Mouse (Mus musculus) lung, postnatal 14 days (tissue): ENCODE measurements at regions not wholly inside any gene's neighbourhood (a gene's known extent, or its start where the extent isn't known, plus 50 kb on each side); places are given as distances from the start of the nearest gene placed in this dataset.

ENCODE experiments used
- DNase-seq: peaks from one replicate; pipeline ENCODE4 v3.0.0; 2021

DNA sequence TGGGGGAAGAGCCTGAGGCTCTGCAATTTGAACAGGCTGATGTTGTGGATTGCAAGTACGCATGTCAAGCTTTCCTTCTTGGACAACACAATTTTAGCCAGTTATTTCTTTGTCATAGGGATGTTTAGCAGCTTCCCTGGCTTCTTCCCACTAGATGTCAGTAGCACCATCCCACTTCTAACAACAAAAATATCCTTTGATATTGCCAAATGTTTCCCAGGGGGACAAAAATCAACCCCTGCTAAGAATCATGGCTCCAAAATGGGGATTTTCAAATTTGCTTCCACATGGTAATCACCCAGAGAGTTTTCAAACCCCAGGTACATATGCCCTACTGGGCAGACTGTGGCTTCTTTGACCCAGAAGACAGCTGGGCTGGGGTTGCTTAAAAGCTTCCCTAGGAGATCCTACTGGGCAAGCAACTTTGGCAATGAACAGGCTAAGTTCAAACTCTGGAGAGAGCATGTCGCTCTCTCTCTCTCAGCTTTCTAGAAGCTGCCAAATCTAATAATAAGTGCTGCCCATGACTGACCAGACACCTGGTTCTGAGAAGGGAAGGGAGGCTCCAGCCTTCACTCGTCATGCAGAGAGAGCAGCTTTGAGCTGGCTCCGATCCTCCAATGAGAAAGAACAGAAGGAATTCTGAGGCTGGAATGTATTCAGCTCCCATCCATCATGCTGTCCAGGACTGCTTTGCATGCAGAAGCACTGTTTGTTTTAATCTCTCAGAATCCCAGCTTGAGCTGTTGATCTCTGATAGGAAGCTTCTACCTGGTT, 157.2 kb upstream of the Ghitm start:
- peak; percentile 38 for DNase-seq

GRCm38 (mm10) chr14:37284391-37284790, 149.3 kb upstream of the Ghitm start:
- DNase-seq: peak; percentile 2

- DNase-seq: no peak
These were observed 144.3 kb upstream of the Ghitm start for GRCm38 (mm10) chr14:37279356-37279755.

DNA sequence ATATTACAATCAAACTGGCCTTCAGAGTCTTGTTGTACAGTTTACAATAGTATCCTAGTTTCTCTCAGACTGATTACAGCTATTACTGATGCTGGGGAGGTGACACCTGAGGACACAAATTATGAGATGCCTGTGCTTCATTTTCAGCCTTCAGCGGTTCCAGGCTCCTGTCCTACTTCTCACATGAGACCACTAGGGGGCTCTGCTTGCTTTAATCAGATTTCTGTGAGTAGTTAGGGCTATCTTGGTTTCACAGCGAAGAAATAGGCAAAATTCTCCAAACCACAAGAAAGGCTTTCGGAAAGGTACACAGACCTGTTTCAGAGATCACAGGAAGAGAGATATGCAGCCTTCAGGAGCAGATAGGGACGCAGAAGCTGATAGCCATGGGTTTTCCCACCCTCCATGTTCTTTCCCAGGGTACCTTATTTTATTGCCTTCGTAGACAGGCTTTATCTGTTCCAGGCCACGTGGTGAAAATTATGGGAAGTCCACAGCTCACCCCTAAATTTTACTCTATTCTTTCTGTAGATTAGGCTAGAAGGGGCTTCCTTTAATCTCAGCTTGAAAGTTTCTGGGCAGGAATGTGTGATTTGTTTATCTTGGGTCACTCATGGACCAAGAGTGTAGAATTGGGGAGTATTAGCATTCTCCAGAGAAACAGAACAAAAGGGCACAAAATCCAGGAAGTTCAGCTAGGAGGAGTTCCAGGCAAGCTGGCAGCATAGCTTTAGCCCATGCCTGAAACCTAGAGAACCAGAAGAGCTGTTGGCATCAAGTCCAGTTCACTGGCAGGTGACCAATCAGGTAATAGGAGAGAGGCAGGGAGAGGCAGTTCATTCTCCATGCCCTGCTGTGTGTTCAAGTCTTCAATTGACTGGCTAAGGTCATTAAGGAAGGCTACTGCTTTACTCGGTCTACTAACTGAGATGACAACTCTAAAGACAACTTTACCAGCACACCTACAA, 141.9 kb upstream of the Ghitm start:
- DNase-seq: peak; percentile 42

- DNase-seq: no peak
These were observed 137.0 kb upstream of the Ghitm start for GRCm38 (mm10) chr14:37272063-37272462.

DNA sequence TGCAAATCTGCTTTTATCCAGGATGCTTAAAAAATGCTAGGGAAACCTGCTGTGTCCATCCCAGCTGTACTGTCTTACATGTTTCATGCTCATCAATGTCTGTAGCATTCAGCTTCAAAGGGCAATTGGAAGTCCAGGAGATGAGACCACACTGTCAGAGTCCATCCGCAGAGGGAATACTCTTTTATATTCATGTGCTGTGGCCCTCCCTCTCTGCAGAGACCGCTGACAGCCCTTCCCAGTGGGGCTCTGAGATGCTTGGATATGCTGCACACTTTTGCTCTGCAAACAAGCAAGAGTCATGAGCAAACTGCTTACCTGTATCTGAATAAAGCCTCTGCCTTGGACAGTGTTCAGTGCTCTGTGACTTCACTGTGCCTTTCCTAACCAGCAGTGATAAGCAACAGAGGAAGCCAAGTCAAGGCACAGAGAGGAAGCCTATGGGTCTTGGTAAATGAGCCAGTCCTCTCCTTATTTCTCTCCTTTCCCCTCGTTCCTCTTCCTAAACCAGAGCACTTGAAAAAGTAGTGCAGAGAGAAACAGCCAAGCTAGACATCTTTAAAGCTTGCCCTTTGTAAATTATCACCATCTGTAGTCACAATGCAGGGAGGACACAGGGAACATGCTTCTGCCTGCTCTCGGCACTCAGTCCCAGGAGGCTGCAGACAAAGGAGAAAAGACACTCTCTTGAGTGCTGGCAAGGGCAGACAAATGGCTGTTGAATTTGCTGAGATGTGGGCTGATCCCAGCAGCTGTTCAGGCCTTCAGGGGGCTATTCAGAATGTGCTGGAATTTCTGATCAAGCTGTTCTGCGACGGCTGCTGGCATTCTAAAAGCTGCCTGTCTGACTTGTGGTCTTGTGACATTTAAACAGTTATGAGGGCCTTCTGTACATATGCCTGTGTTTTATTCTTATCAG, 136.2 kb upstream of the Ghitm start:
- no peak for DNase-seq

GRCm38 (mm10) chr14:37269920-37270319, 134.8 kb upstream of the Ghitm start:
- no peak for DNase-seq

GRCm38 (mm10) chr14:37238632-37239032, 103.6 kb upstream of the Ghitm start:
- DNase-seq: peak; percentile 73

- DNase-seq: no peak
These were observed 102.1 kb upstream of the Ghitm start for GRCm38 (mm10) chr14:37237191-37237590.

- DNase-seq: no peak
These were observed 73.2 kb upstream of the Ghitm start for GRCm38 (mm10) chr14:37208256-37208655.

DNA sequence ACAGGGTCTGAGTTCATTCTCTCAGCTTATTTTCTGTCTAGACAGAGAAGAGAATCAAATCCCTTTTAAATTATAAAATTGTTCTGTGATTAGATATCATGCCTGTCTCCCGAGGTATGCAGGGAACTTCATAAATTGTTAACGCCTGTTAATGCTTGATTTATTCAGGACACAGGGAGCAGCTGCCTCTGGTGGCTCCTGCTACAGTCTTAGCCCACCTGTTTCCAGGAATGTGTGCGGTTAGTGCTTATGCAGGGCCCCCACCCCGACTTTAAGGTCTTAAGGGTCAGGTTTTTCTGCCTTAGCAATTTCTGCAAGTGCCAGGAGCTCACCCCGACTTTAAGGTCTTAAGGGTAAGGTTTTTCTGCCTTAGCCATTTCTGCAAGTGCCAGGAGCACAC, 54.7 kb upstream of the Ghitm start:
- DNase-seq: no peak
